Mouse (Mus musculus) thymus, postnatal 4 days (tissue): Measurements from ENCODE around the gene Cmtm4.

ENCODE experiments used
- DNase-seq: peaks from one replicate; pipeline ENCODE4 v3.0.0; 2021

Cmtm4 gene

DNA sequence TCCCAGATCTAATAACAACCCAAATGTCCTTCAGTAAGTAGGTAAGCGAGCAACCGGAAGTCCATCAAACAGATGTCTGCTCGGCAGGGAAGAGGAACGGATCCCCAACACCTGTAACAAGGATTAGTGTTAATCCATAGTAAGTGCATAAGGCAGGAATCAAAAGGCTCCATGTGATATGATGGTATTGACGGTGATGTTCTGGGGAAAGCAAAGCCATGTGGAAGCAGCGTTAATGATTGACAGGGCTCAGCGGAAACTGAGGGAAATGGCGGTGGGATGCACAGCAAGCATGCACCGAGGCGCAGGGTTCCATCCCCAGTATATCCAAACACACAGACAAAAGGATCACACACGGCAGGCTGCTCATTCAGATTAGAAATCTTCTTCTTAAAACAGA, 21.3 kb downstream of the Cmtm4 start:
- DNase-seq = no peak

GRCm38 (mm10) chr8:104373779-104374178, 21.8 kb downstream of the Cmtm4 start:
- peak; percentile 13 for DNase-seq

GRCm38 (mm10) chr8:104371121-104371520, 24.5 kb downstream of the Cmtm4 start:
- no peak for DNase-seq

- no peak for DNase-seq
These were observed 25.5 kb downstream of the Cmtm4 start for GRCm38 (mm10) chr8:104370071-104370470.

- DNase-seq = no peak
These were observed 26.0 kb downstream of the Cmtm4 start for GRCm38 (mm10) chr8:104369591-104369990.

DNA sequence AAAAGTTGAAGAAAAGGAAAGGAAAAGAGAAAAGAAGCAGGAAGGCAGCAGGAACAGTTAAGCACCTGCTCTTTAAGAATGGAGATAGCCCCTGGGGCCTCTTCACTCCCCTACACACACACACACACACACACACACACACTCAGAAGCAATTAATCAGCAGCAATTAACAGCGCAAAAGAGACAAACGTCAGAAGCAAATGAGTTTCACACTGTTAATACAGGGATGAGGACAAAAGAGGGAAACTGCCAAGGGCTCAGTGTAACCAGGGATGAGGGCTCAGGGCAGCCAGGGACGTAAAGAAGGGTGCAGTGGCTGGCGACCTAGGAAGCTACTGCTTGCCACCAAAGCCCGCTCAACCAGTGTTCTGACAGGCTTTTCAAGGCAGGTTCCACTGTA, 28.2 kb downstream of the Cmtm4 start:
- DNase-seq = no peak

DNA sequence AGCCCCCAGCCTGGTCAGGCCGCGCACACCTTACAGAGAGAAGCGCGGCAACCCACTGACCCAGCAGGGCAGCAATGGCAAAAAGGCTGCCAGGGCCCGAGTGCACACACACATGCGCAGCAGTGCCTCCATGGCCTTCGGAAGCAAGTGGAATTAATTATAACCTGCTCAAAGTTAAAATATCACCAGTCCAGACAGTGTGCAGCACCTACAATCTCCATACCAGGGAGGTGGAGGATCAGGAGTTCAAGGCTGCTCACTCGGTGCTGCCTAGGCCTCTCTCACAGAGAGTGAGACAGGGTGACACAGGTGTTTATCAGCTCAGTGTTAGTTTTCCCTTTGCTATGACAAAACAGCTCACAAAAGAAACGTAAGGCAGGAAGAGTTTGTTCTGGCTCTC, 29.9 kb downstream of the Cmtm4 start:
- DNase-seq = no peak

DNA sequence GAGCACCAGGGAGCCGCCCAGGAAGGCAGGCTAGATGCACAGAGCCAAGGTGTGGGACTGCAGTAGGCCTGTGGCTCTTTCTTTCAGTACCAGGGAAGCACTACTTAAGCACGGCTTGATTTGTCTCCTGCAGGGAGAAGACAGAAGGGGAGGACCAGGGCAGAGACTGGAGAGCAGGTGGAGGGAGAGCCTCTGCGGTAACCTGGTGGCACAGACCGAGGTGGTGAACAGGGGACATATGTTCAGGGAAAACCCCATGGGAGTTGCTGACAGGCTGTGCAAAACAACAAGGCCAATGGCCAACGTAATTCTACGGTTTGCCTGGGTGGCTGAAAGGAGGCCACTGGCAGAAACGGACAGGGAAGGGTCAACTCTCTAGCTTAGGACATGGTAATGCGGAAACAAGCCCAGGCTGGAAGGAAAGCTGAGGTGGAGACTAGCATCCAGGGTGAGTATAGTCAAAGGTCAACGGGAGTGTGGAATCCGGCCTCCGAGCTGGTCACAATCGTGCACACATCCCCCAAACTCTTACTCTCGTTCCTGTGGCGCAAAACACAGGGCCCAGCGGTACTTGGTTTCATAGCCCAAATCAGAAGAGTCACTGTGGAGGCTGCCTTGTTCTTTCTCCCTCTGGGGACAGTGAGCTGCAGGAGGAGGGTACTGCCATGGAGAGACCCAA, 35.7 kb downstream of the Cmtm4 start:
- no peak for DNase-seq

DNA sequence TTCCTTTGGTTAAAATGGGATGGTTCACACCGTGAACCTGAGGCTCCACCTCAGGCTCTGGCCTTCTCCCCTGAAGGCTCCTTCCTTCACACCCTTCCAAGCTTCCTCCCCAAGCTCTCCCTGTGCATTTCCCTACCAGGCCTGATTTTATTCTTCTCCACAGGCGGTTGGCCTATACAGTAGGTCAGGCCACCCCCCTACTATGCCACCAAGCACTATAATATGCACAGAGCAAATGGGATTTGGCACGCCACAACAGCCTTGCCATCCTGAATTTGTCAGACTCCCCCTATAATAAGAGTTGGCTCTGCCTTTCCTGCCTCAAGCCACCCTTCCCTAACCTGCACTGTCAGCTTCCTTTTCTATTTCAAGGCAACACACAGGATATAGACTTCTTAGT, 37.0 kb downstream of the Cmtm4 start:
- no peak for DNase-seq

- DNase-seq = no peak
These were observed 41.1 kb downstream of the Cmtm4 start for GRCm38 (mm10) chr8:104354504-104354903.

GRCm38 (mm10) chr8:104353186-104353585, 42.4 kb downstream of the Cmtm4 start:
- no peak for DNase-seq

- no peak for DNase-seq
These were observed 45.6 kb downstream of the Cmtm4 start for GRCm38 (mm10) chr8:104350047-104350446.

- DNase-seq = no peak
These were observed 46.6 kb downstream of the Cmtm4 start for GRCm38 (mm10) chr8:104348971-104349370.

- no peak for DNase-seq
These were observed 48.9 kb downstream of the Cmtm4 start for GRCm38 (mm10) chr8:104346706-104347105.

DNA sequence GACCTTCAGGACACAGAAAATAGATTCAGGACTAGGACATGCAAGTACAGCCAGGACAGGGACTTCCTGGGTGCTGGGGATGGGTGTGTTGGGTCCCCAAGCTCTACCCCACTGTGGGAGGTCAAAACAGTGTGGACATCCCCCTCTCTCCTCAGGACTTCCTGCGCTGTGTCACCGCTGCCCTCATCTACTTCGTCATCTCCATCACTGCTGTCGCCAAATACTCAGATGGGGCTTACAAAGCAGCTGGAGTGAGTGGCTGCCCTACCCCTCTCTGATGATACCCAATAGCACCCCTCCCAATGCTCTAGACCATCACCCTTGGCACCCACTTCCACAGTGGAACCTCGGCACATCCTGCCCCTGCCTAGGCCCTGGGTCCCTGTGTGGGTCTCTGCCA, 51.0 kb downstream of the Cmtm4 start:
- no peak for DNase-seq

DNA sequence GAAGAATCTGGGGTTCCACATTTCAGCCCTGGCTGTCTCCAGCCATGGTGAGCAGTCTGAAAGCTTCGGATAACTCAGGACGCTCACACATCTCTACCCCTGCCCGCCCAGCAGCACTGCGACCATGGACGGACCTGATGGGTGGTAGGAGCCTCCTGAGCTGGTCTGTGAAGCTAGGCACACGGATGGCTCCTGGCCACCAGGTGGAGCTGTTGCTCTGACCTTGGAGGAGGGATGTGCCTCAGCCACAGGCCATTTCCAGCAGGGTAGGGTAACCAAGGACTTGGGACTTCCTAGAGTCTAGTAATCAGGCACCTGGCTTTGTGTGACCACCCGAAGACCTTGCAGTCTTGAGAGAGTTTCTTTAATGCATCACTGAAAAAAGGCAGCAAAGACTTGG, 51.6 kb downstream of the Cmtm4 start:
- peak; percentile 93 for DNase-seq

GRCm38 (mm10) chr8:104342426-104342825, 53.2 kb downstream of the Cmtm4 start:
- DNase-seq = no peak

GRCm38 (mm10) chr8:104341678-104342077, 53.9 kb downstream of the Cmtm4 start:
- DNase-seq = no peak

DNA sequence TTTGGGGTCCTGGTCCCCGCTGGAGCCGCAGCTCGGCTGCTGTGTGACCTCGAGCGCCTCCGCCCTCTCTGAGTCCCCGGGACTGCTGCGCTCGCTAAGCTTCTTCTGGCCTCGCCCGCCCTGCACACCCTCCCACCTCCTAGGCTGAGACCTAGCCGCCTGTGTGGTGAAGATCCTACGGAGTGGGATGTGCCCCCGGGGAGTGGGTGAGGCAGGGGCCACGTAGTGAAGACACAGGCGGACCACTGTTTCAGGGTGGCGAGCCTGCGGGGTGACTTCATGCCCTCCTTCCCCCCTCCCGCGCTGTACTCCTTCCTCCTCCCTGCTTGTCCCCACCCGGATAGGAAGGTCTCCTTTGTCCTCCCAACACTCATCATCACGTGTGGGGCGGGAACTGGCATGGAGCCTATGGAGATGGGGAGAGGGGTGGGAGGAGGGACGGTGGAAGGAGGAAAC, 54.5 kb downstream of the Cmtm4 start:
- no peak for DNase-seq

- DNase-seq = peak; percentile 93
These were observed 55.1 kb downstream of the Cmtm4 start for GRCm38 (mm10) chr8:104340233-104341105.

DNA sequence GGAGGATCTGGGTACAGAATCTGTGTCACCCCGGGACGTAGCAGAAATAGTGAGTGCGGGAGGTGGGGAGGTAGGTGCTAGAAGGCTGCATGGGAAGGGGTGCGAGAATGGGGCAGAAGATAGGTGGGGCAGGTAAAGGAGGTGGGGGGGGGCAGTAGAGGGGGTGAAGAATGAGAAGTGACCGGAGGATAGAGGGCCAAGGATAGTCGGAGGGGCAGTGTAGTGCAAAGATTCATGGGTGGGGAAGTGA, 55.7 kb downstream of the Cmtm4 start:
- DNase-seq = no peak

GRCm38 (mm10) chr8:104339229-104339982, 56.2 kb downstream of the Cmtm4 start, which contains the start of gene Cmtm3:
Gene Cmtm3 (plus strand): TSS chr8:104339410.
- DNase-seq = no peak

- peak; percentile 59 for DNase-seq
These were observed 57.7 kb downstream of the Cmtm4 start for GRCm38 (mm10) chr8:104337890-104338289.

- no peak for DNase-seq
These were observed 58.8 kb downstream of the Cmtm4 start for GRCm38 (mm10) chr8:104336806-104337205.
